Mouse (Mus musculus): ENCODE data around the gene Icam5.

GRCm38 (mm10) chr9:20987953-20988352 lies 43.9 kb upstream of the Icam5 start:
- TF ChIP-seq POLR2A (IDR thresholded peaks at IDR 0.05; ENCODE audit: borderline replicate concordance, low read depth, low read length) (no peak), CTCF (IDR thresholded peaks at IDR 0.05; ENCODE audit: low read depth, low read length) (no peak)

All from bone marrow macrophage, adult 2 months (primary cell).